Mouse (Mus musculus) thymus, adult 2 months (tissue): Measurements from ENCODE around the gene Exosc5. TPM values are rescaled to one million over a fixed set of nuclear protein-coding genes. Genes with fewer than 3 reads are reported as not detected.
A peak's percentile ranks its signal among the peaks of the same experiment; 100 is the strongest.

Source experiments
- DNase-seq: peaks from one replicate; pipeline ENCODE4 v3.0.0; 2021
- H3K27ac ChIP-seq: fragments of 200-500 bp; 2 replicates; pipeline ENCODE4 v1.5.1; 2012; ENCODE audit warnings: low read length, control low read depth; ENCODE audit not compliant: control insufficient read depth, insufficient read depth
- H3K27me3 ChIP-seq: fragments of 200-500 bp; 2 replicates; pipeline ENCODE4 v1.6.1; 2012; ENCODE audit warnings: mild to moderate bottlenecking, low read length, moderate library complexity, mixed read lengths; ENCODE audit not compliant: control insufficient read depth, insufficient read depth
- H3K36me3 ChIP-seq: fragments of 200-500 bp; 2 replicates; pipeline ENCODE4 v1.6.1; 2012; ENCODE audit warnings: mild to moderate bottlenecking, low read length, moderate library complexity; ENCODE audit not compliant: control insufficient read depth, insufficient read depth
- H3K4me1 ChIP-seq: fragments of 200-500 bp; replicated peaks from 2 replicates; pipeline ENCODE4 v1.6.1; 2012; ENCODE audit warnings: low read length; ENCODE audit not compliant: control insufficient read depth, insufficient read depth
- H3K4me3 ChIP-seq: fragments of 200-500 bp; 2 replicates; pipeline ENCODE4 v1.5.1; 2012; ENCODE audit warnings: mild to moderate bottlenecking, low read length, control low read depth, moderate library complexity; ENCODE audit not compliant: control insufficient read depth, insufficient read depth
- CTCF ChIP-seq: fragments of 200-500 bp; IDR thresholded peaks from 2 replicates; pipeline ENCODE4 v1.5.1; 2012; ENCODE audit warnings: mild to moderate bottlenecking, control low read depth, low read length, moderate library complexity, borderline replicate concordance; ENCODE audit not compliant: control insufficient read depth, poor library complexity, insufficient read depth; ENCODE audit errors: extremely low read depth
- POLR2A ChIP-seq: fragments of 200-500 bp; IDR thresholded peaks from 2 replicates; pipeline ENCODE4 v1.6.1; 2012; ENCODE audit warnings: mild to moderate bottlenecking, low read length, control low read depth, moderate library complexity; ENCODE audit not compliant: control insufficient read depth, poor library complexity, insufficient read depth; ENCODE audit errors: extremely low read depth
- WGBS: fragments of 180-500 bp; shearing (Covaris S2); methylation state at CpG from one replicate; pipeline ENCODE4 v1.1.7; 2018; 5-methylcytosine and 5-hydroxymethylcytosine counted together
- polyA plus RNA-seq: library from polyadenylated mRNA; depleted of rRNA; stranded (reverse); fragments of >200 nt; gene quantifications from 2 replicates; pipeline ENCODE4 v1.2.3, GENCODE M21; 2012

Gene Exosc5
- polyA plus RNA-seq, 1 experiment, result 146 TPM

DNA sequence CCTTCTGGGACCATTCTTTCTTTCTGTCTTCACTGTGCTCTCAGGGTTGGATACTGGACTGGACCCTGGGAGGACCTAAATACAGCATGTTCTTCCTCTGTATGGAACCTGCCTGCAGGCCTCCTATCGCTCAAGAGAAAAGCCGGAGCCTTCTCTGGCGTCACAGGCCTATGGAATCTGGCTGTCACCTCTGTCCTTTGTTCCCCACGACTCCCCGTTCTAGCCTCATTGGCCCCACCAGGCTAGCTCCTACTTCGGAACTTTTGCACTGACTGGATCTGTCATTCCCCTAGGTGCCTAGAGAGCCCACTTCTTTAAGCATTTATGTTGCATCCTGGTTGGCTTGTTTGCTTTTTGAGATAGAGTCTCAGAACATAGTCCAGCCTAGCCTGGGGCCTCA is 25.7 kb downstream of the Exosc5 start:
- DNase-seq, result no peak
- H3K36me3 ChIP-seq, result no peaks in the 10 kb centered on the region
- H3K27ac ChIP-seq, result peak overlapping the region; percentile 4; the same call in 1 of the 2 replicates
- WGBS, result 96% methylated on average over 6 of the region's 6 CpGs
- H3K4me1 ChIP-seq, result peaks cover 63% of the 10 kb centered on the region
- TF ChIP-seq POLR2A (no peak), CTCF (no peak)
- no peaks in the 10 kb centered on the region for H3K27me3 ChIP-seq
- H3K4me3 ChIP-seq, result no peak overlapping the region

GRCm38 (mm10) chr7:25685926-25686470 is 27.0 kb downstream of the Exosc5 start:
- Histone ChIP-seq H3K36me3 (no peaks in the 10 kb centered on the region), H3K4me3 (peak overlapping the region; percentile 82), H3K27ac (peak overlapping the region; percentile 49), H3K4me1 (peaks cover 66% of the 10 kb centered on the region), H3K27me3 (no peaks in the 10 kb centered on the region)
- DNase-seq, result no peak
- 82% methylated on average over 21 of the region's 21 CpGs for WGBS
- TF ChIP-seq CTCF (no peak), POLR2A (no peak)

DNA sequence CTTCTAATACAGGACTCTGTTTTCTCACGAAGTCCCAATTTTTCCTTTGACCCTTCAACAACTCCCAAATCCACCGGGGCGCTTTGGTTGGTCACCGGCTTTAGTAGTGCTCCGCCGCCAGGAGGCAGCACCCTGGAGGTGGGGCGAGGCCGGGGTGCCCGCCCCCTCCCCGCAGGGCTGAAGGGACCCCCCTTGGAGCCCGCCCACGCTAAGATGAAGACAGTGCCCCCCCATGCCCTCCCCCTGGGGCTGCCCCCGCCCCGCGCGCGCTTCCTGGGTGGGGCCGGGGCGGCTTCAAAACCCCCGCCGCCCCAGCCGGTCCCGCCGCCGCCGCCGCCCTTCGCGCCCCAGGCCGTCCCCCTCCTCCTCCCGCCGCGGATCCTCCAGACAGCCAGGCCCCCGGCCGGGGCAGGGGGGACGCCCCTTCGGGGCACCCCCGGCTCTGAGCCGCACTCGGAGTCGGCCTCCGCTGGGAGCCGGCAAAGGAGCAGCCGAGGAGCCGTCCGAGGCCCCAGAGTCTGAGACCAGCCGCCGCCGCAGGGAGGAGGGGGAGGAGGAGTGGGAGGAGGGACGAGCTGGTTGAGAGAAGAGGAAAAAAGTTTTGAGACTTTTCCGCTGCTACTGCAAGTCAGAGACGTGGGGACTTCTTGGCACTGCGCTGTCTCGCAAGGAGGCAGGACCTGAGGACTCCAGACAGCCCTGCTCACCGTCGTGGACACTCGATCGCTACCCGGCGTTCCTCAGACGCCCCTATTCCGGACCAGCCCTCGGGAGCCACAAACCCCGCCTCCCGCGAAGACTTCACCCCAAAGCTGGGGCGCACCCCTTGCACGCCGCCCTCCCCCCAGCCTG is 27.9 kb downstream of the Exosc5 start, which contains the start of gene Tgfb1:
TSS of gene Tgfb1 (plus strand) at position 323 of the 852 bp plus-strand sequence.
- Histone ChIP-seq H3K27me3 (no peaks in the 10 kb centered on the region), H3K4me1 (peaks cover 57% of the 10 kb centered on the region), H3K36me3 (peaks cover under 1% of the 10 kb centered on the region; the same call in 1 of the 2 replicates), H3K4me3 (peak within 1 kb of the TSS; percentile 82), H3K27ac (peak within 1 kb of the TSS; percentile 84)
- under 1% methylated on average over 69 of the region's 69 CpGs for WGBS
- peak; percentile 85 for TF ChIP-seq CTCF
- TF ChIP-seq POLR2A, result peak; percentile 49; the same call in 1 of the 2 replicates
- DNase-seq, result peak; percentile 90

DNA sequence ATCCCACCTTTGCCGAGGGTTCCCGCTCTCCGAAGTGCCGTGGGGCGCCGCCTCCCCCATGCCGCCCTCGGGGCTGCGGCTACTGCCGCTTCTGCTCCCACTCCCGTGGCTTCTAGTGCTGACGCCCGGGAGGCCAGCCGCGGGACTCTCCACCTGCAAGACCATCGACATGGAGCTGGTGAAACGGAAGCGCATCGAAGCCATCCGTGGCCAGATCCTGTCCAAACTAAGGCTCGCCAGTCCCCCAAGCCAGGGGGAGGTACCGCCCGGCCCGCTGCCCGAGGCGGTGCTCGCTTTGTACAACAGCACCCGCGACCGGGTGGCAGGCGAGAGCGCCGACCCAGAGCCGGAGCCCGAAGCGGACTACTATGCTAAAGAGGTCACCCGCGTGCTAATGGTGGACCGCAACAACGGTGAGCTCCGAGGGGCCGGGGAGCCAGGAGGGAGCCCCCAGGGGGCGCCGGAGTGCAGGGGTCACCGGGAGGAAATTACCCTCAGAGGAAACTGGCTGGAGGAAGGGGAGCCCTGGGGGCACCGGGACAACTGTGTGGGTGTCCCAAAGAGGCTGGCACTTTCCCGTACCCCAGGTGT is 28.9 kb downstream of the Exosc5 start:
- peak overlapping the region; percentile 82 for H3K4me3 ChIP-seq
- peaks cover 49% of the 10 kb centered on the region for H3K4me1 ChIP-seq
- under 1% methylated on average over 47 of the region's 47 CpGs for WGBS
- TF ChIP-seq POLR2A (no peak), CTCF (peak; percentile 78)
- peaks cover 7% of the 10 kb centered on the region for H3K36me3 ChIP-seq
- peak; percentile 86 for DNase-seq
- peak overlapping the region; percentile 84 for H3K27ac ChIP-seq
- H3K27me3 ChIP-seq, result no peaks in the 10 kb centered on the region

DNA sequence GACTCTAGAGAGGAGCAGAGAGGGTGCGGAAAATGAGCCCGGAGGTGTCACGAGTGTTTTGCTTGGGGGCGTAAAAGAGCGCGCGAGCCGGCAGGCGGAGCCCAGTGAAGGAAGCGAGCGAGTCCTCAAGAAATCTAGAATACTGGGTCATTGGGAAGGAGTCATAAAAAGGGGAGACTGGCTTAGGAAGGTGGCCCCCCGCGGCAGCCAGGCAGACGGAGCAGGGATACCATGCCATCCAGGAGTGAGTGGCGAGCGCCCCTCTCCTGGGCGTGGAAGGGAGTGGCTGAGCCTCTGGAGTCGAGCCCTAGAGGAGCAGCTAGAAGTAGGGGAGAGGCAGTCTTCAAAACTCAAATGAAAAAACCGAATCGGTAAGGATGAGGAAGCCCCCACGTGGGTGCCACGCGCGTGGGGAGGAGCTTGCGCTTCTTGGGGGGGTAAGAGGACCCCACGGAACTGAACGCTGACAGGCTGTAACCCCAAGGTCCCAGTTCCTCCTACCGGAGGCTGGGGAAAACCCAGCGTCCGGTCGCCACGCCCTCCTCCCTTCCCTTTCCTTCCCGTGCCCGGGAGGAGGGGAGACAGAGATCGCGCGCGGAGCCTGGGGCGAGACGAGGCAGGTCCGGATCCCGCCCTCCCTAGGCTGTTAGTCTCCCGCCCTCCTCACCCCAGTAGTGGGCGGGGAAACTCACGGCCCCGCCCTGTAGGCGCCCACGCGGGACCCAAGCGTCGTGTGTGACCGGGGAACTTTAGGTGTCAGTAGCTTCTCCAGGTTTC is 30.0 kb downstream of the Exosc5 start:
- Histone ChIP-seq H3K36me3 (peaks cover 16% of the 10 kb centered on the region), H3K27ac (peak overlapping the region; percentile 64), H3K4me1 (peaks cover 38% of the 10 kb centered on the region), H3K27me3 (no peaks in the 10 kb centered on the region), H3K4me3 (peak overlapping the region; percentile 82)
- WGBS, result under 1% methylated on average over 52 of the region's 52 CpGs
- DNase-seq, result peak; percentile 80
- TF ChIP-seq POLR2A (no peak), CTCF (peak; percentile 25; the same call in 1 of the 2 replicates)
